Mouse (Mus musculus): ENCODE results near the gene Chtop. TPM values are rescaled to one million over a fixed set of nuclear protein-coding genes. Genes with fewer than 3 reads are reported as not detected.

Gene Chtop
- polyA plus RNA-seq, 1 experiment from 2014 or later: 161 TPM

DNA sequence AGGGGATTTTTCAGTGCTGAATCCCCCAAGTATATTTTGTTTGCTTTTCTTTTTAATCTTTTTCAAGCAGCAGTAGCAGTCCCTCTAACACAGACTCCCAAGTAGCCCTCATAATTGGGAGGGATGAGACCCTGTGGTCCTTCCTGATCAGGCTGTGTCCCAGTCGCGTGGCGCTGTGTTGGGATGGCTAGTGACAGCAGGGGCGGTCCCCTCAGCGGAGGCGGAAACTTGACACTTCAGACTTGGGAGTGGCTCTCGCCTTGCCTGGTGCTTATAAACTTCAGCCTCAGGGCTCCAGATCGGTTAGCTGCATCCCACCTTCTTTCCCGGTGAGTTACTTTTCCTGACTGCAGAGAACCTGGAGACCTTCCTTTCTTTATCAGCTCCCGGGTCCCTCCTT lies 5.4 kb upstream of the Chtop start:
- H3K27ac ChIP-seq (ENCODE audit: low read depth, low read length): no peak overlapping the region
- H3K9me3 ChIP-seq (ENCODE audit: control insufficient read depth, low read length): no peaks in the 10 kb centered on the region
- H3K27me3 ChIP-seq (replicated peaks; ENCODE audit: control insufficient read depth, insufficient read depth, low read length): peaks cover 24% of the 10 kb centered on the region
- peak overlapping the region; percentile 32 for H3K4me3 ChIP-seq (ENCODE audit: low read length)
- peak overlapping the region; percentile 41 for H3K9ac ChIP-seq (ENCODE audit: low read depth, low read length)
- H3K36me3 ChIP-seq (ENCODE audit: control insufficient read depth, insufficient read depth, low read length): no peaks in the 10 kb centered on the region
- H3K4me2 ChIP-seq (ENCODE audit: low read length): peak overlapping the region; percentile 61
- peaks cover 3% of the 10 kb centered on the region; the same call in 1 of the 2 replicates for H3K4me1 ChIP-seq (ENCODE audit: control insufficient read depth, insufficient read depth, low read depth, low read length)
- WGBS: under 1% methylated on average over 10 of the region's 10 CpGs
- ATAC-seq: peak; percentile 47; the same call in 1 of the 2 replicates

DNA sequence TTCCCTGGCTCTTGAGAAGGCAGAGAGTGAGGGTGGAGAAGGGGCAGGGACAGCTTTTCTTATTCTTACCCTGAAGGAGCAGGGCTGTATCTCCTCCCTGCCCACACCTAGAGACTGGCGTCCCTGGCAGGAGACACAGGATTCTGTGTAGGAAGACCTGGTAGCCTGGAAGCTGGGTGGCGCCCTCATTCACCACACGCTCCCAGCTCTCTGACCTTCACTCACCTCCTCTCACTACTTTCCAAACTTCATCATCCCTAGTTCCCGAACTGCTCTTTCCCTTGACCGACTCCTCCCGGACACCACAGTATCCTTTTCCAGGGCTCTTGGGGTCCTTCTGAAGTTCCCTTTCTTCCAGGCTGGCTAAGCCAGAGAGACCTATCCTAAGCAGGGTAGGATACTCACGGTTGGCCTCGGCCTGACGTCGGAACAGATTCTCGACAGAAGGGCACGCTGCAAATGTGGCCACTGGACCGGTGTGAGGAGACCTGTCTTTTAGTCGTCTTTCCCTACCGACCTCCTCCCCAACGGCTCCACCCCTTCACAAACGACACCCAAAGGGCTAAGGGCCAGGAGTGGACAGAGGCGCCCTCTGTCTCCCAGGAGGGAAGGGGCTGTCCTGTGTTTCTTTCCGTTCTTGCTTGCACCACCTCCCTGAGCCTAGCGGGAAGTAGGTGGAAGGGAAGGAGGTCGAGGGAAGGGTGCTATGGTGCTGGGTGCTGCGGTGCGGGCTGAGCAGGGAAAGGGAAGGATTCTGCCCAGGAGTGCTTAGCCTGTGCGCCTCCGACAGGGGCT lies 4.7 kb upstream of the Chtop start, which contains the start of the genes S100a1 and S100a13:
Gene S100a1, minus strand, starts transcription at position 597 of the 795 bp plus-strand sequence.
Gene S100a13, plus strand, starts transcription at position 640 of the 795 bp plus-strand sequence.
- H3K27ac ChIP-seq (ENCODE audit: low read depth, low read length): no peak within 1 kb of the TSS
- no peaks in the 10 kb centered on the region for H3K9me3 ChIP-seq (ENCODE audit: control insufficient read depth, low read length)
- WGBS: 3% methylated on average over 24 of the region's 25 CpGs
- no peak for ATAC-seq
- peaks cover 3% of the 10 kb centered on the region; the same call in 1 of the 2 replicates for H3K4me1 ChIP-seq (ENCODE audit: control insufficient read depth, insufficient read depth, low read depth, low read length)
- peak within 1 kb of the TSS; percentile 61 for H3K4me2 ChIP-seq (ENCODE audit: low read length)
- H3K36me3 ChIP-seq (ENCODE audit: control insufficient read depth, insufficient read depth, low read length): no peaks in the 10 kb centered on the region
- H3K9ac ChIP-seq (ENCODE audit: low read depth, low read length): peak within 1 kb of the TSS; percentile 41
- H3K27me3 ChIP-seq (replicated peaks; ENCODE audit: control insufficient read depth, insufficient read depth, low read length): peaks cover 24% of the 10 kb centered on the region
- H3K4me3 ChIP-seq (ENCODE audit: low read length): peak within 1 kb of the TSS; percentile 32

DNA sequence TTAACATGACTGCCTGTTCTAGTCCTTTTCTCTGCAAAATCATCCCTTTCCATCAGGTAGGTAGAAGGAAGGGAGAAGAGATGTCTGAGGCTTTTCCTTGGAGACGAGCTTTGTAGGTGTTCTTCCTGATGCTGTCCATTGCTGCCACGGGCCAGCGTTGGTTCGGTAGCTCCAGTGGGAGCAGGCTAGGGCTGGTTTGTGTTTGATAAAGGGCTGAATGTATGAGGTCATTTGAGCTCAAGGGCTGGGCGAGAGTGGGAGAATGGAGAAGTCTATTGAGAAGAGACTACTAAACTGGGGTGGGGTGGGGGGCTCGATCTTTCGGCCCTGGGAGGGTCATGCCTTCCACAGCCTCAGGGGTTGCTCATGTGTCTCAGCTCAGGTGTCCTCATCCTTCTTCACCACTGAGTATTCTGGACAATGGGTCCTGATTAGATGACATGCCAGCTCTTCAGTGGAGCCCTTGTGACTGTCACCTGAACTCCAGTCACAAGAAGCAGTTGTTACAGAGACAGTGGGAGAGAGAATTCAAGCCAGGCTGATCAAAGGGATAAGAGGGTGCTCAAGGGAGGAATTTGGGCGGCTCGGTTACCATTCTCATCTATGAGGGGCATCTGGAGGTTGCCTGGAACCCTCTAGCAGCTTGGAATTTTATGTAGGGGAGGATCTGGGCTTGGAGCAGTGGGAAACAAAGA lies 3.8 kb upstream of the Chtop start:
- Histone ChIP-seq H3K36me3 (ENCODE audit: control insufficient read depth, insufficient read depth, low read length) (no peaks in the 10 kb centered on the region), H3K4me3 (ENCODE audit: low read length) (no peak overlapping the region), H3K27me3 (replicated peaks; ENCODE audit: control insufficient read depth, insufficient read depth, low read length) (peaks cover 24% of the 10 kb centered on the region), H3K27ac (ENCODE audit: low read depth, low read length) (no peak overlapping the region), H3K4me2 (ENCODE audit: low read length) (no peak overlapping the region; the same call in 1 of the 2 replicates), H3K9ac (ENCODE audit: low read depth, low read length) (no peak overlapping the region), H3K9me3 (ENCODE audit: control insufficient read depth, low read length) (no peaks in the 10 kb centered on the region), H3K4me1 (ENCODE audit: control insufficient read depth, insufficient read depth, low read depth, low read length) (peaks cover 4% of the 10 kb centered on the region)
- ATAC-seq: no peak
- WGBS: 82% methylated on average over 9 of the region's 9 CpGs

DNA sequence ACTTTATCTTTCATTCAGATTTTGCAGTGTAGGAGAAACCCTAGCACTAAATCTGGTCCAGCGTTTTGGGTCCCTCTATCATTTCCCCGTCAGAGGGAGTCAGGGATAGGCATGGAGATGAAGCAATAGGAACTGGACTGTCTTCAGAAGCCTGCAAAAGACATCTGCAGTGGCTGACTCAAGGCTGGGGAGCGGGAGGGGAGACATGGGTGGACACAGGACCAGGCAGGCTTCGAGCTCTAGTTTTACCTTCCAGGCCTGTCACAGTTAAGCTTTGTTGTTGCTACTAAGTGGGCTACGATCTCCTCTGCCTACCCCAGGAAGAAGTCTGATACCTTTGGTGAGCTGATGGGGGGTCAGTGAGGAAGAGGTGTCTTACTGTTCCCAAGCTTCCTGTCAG lies 3.0 kb upstream of the Chtop start:
- 88% methylated on average over 5 of the region's 5 CpGs for WGBS

DNA sequence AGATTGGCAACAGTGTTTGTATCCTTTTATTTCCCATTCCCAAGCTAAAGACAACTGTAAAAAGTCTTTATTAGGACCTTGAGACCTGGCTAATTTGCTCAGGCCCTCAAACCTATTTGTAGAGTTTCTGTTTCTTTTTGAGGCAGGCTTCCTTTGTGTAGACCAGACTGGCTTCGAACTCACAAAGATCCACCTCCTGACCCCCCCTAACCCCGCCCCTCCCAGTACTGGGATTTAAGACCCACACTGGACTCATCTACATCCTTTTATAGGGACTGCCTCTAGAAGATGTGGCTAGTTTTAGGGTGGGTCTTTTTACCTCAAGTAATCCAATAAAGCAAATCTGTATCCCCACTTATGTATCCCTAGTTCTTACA lies 437 bp upstream of the Chtop start:
- H3K36me3 ChIP-seq (ENCODE audit: control insufficient read depth, insufficient read depth, low read length): peaks cover 11% of the 10 kb centered on the region
- H3K4me3 ChIP-seq (ENCODE audit: low read length): peak overlapping the region; percentile 85
- WGBS: 17% methylated on average over 2 of the region's 2 CpGs
- H3K27me3 ChIP-seq (replicated peaks; ENCODE audit: control insufficient read depth, insufficient read depth, low read length): peaks cover 19% of the 10 kb centered on the region
- H3K4me2 ChIP-seq (ENCODE audit: low read length): peak overlapping the region; percentile 58
- H3K4me1 ChIP-seq (ENCODE audit: control insufficient read depth, insufficient read depth, low read depth, low read length): peaks cover 15% of the 10 kb centered on the region
- ATAC-seq: peak; percentile 32
- H3K9ac ChIP-seq (ENCODE audit: low read depth, low read length): 0 out of 2 replicates have a peak overlapping the region, but pooled peaks have one; percentile 18
- H3K9me3 ChIP-seq (ENCODE audit: control insufficient read depth, low read length): no peaks in the 10 kb centered on the region
- peak overlapping the region; percentile 72 for H3K27ac ChIP-seq (ENCODE audit: low read depth, low read length)

More for the DNA sequence above, 3.0 kb upstream of the Chtop start:
- Histone ChIP-seq H3K4me2 (ENCODE audit: low read length) (no peak overlapping the region), H3K9ac (ENCODE audit: low read depth, low read length) (no peak overlapping the region), H3K4me1 (ENCODE audit: control insufficient read depth, insufficient read depth, low read depth, low read length) (peaks cover 12% of the 10 kb centered on the region), H3K9me3 (ENCODE audit: control insufficient read depth, low read length) (no peaks in the 10 kb centered on the region), H3K27ac (ENCODE audit: low read depth, low read length) (no peak overlapping the region), H3K27me3 (replicated peaks; ENCODE audit: control insufficient read depth, insufficient read depth, low read length) (peaks cover 24% of the 10 kb centered on the region), H3K36me3 (ENCODE audit: control insufficient read depth, insufficient read depth, low read length) (0 out of 2 replicates have a peak, but pooled peaks cover 1% of the 10 kb centered on the region), H3K4me3 (ENCODE audit: low read length) (no peak overlapping the region)
- no peak for ATAC-seq

DNA sequence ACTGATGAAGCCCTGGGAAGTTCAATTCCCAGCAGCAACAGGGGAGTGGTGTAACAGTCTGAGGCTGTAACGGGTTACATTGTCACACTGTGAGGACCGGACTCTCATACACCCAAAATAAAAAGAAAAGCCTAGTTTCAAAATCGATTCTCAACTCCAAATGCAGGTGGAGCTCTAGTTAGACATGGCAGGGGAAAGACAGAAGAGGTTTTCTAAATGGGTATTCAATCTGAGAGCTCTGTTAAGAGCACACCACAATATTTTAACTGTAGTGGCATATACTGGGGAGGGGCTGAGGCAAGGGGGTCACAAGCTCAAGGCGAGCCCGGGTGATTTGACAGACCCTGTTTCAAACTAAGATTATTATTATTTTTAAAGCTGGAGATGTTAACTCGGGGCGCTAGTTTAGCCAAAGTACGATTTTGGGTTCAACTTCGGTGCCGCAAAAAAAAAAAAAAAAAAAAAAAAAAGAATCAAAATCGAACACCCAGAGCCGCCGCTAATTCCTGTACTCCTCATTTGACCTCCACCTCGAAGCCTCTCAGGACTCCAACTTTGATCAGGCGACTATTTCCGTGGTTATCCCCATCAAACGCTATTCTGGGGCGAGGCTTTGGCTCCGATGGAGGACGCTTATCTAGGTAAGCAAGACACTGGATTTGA lies 880 bp downstream of the Chtop start:
- peaks cover 15% of the 10 kb centered on the region for H3K36me3 ChIP-seq (ENCODE audit: control insufficient read depth, insufficient read depth, low read length)
- H3K4me2 ChIP-seq (ENCODE audit: low read length): peak overlapping the region; percentile 67
- H3K27me3 ChIP-seq (replicated peaks; ENCODE audit: control insufficient read depth, insufficient read depth, low read length): peaks cover 9% of the 10 kb centered on the region
- peaks cover 17% of the 10 kb centered on the region for H3K4me1 ChIP-seq (ENCODE audit: control insufficient read depth, insufficient read depth, low read depth, low read length)
- ATAC-seq: peak; percentile 31; the same call in 1 of the 2 replicates
- H3K27ac ChIP-seq (ENCODE audit: low read depth, low read length): peak overlapping the region; percentile 97
- H3K4me3 ChIP-seq (ENCODE audit: low read length): peak overlapping the region; percentile 85
- H3K9me3 ChIP-seq (ENCODE audit: control insufficient read depth, low read length): no peaks in the 10 kb centered on the region
- 1% methylated on average over 20 of the region's 20 CpGs for WGBS
- peak overlapping the region; percentile 98 for H3K9ac ChIP-seq (ENCODE audit: low read depth, low read length)

DNA sequence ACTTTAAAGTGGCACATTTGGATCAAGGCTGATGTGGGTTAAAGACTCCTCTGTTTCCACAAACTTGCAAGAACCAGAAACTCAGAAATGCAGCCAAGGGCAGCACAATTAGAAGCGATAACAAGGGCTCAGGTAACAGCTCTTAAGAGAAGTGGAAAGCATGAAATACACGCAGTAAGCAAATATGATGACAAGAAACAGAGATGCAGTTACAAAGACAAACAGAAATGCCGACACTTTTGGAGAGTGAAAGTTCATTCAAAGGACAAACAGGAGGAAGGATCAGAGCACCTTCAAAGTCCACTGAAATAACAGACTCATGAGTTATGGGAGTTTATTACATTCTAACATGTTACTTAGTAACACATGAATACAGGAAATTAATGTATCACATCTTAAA lies 2.9 kb downstream of the Chtop start:
- Histone ChIP-seq H3K36me3 (ENCODE audit: control insufficient read depth, insufficient read depth, low read length) (peaks cover 30% of the 10 kb centered on the region), H3K4me3 (ENCODE audit: low read length) (no peak overlapping the region), H3K9me3 (ENCODE audit: control insufficient read depth, low read length) (no peaks in the 10 kb centered on the region), H3K4me1 (ENCODE audit: control insufficient read depth, insufficient read depth, low read depth, low read length) (peaks cover 17% of the 10 kb centered on the region), H3K27ac (ENCODE audit: low read depth, low read length) (no peak overlapping the region), H3K27me3 (replicated peaks; ENCODE audit: control insufficient read depth, insufficient read depth, low read length) (no peaks in the 10 kb centered on the region), H3K4me2 (ENCODE audit: low read length) (no peak overlapping the region), H3K9ac (ENCODE audit: low read depth, low read length) (no peak overlapping the region)
- ATAC-seq: no peak
- 94% methylated on average over 3 of the region's 3 CpGs for WGBS

DNA sequence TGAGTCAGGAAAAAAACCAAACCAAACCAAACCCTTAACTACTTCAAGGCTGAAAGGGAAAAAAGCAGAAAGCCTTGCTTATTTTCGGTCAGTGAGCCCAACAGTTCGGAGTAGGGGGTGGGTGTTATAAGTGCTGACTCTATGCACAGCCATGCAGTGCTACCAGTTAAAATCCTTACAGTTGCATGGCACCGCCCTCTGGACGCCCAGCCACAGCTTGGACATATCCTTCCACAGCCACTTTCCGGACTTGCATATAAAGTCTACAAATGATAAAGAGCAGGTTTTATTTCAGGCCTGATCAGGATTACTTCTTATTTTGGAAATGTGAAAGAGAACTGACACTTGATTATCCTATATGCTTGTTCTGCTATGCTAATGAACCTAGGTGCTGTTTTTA lies 4.1 kb downstream of the Chtop start:
- Histone ChIP-seq H3K4me2 (ENCODE audit: low read length) (no peak overlapping the region), H3K4me1 (ENCODE audit: control insufficient read depth, insufficient read depth, low read depth, low read length) (peaks cover 17% of the 10 kb centered on the region), H3K27ac (ENCODE audit: low read depth, low read length) (no peak overlapping the region), H3K4me3 (ENCODE audit: low read length) (no peak overlapping the region), H3K36me3 (ENCODE audit: control insufficient read depth, insufficient read depth, low read length) (peaks cover 34% of the 10 kb centered on the region), H3K9me3 (ENCODE audit: control insufficient read depth, low read length) (no peaks in the 10 kb centered on the region), H3K27me3 (replicated peaks; ENCODE audit: control insufficient read depth, insufficient read depth, low read length) (no peaks in the 10 kb centered on the region), H3K9ac (ENCODE audit: low read depth, low read length) (no peak overlapping the region)
- 97% methylated on average over 5 of the region's 5 CpGs for WGBS
- ATAC-seq: no peak

Measured in hindbrain, embryonic 16.5 days (tissue).